Mouse (Mus musculus) cortical plate, adult 2 months (tissue): ENCODE measurements around the gene Rgs3. TPM values are rescaled to one million over a fixed set of nuclear protein-coding genes. Genes with fewer than 3 reads are reported as not detected.

Experiments
- H3K27ac ChIP-seq: fragments of 200-500 bp; 2 replicates; pipeline ENCODE4 v1.5.1; 2012; ENCODE audit warnings: low read length, control low read depth, inconsistent platforms; ENCODE audit not compliant: insufficient read depth
- H3K4me1 ChIP-seq: fragments of 200-500 bp; 2 replicates; pipeline ENCODE4 v1.6.1; 2011; ENCODE audit warnings: low read length; ENCODE audit not compliant: control insufficient read depth, insufficient read depth
- H3K4me3 ChIP-seq: fragments of 200-500 bp; 2 replicates; pipeline ENCODE4 v1.5.1; 2011; ENCODE audit warnings: mild to moderate bottlenecking, low read length, control low read depth; ENCODE audit not compliant: insufficient read depth
- CTCF ChIP-seq: fragments of 200-500 bp; IDR thresholded peaks from 2 replicates; pipeline ENCODE4 v1.5.1; 2011; ENCODE audit warnings: mild to moderate bottlenecking, control low read depth, low read length; ENCODE audit not compliant: insufficient read depth; ENCODE audit errors: extremely low read depth
- POLR2A ChIP-seq: fragments of 200-500 bp; IDR thresholded peaks from 2 replicates; pipeline ENCODE4 v1.6.1; 2011; ENCODE audit warnings: mild to moderate bottlenecking, low read length, control low read depth; ENCODE audit not compliant: insufficient read depth; ENCODE audit errors: extremely low read depth
- polyA plus RNA-seq: library from polyadenylated mRNA; depleted of rRNA; stranded (reverse); fragments of >200 nt; gene quantifications from 2 replicates; pipeline ENCODE4 v1.2.3, GENCODE M21; 2012; rRNA removed

Gene Rgs3
- 35.7 and 40.2 TPM in 2 replicates for polyA plus RNA-seq

- H3K4me1 ChIP-seq, result peaks cover 3% of the 10 kb centered on the region; the same call in 1 of the 2 replicates
- no peak within 1 kb of the TSS for H3K4me3 ChIP-seq
- H3K27ac ChIP-seq, result no peak within 1 kb of the TSS
- TF ChIP-seq CTCF (no peak), POLR2A (no peak)
These were observed at the start of gene Rgs3 for GRCm38 (mm10) chr4:62559797-62560329. Gene Rgs3 (plus strand): TSS chr4:62559847.

GRCm38 (mm10) chr4:62509946-62510345 is 49.7 kb upstream of the Rgs3 start:
- TF ChIP-seq CTCF (no peak), POLR2A (no peak)
- Histone ChIP-seq H3K27ac (no peak overlapping the region), H3K4me3 (no peak overlapping the region), H3K4me1 (no peaks in the 10 kb centered on the region)

DNA sequence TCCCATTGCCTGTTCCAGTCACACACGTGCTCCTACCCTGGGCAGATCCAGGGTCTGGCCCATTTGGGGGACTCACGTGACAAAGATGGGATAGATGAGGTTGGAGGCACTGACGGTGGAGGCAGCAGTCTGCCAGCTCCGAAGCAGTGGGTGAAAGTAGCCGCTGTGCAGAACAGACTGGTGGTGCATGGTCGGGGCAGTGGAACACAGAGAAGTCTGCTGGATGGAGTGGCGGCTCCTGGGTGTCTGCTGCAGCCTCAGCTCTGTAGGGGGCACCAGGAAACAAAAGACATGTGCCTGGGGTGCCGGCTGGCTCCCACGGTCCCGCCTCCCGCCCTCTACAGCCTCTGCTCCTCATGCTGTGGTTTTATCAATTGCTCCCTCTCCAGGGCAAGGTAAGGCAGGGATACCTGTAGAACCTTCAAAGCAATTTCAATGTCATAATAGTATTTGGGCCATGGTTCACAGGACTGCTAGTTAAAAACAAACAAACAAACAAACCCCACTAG is 45.6 kb upstream of the Rgs3 start:
- Histone ChIP-seq H3K4me1 (peaks cover 9% of the 10 kb centered on the region), H3K27ac (no peak overlapping the region), H3K4me3 (no peak overlapping the region)
- TF ChIP-seq POLR2A (no peak), CTCF (no peak)

DNA sequence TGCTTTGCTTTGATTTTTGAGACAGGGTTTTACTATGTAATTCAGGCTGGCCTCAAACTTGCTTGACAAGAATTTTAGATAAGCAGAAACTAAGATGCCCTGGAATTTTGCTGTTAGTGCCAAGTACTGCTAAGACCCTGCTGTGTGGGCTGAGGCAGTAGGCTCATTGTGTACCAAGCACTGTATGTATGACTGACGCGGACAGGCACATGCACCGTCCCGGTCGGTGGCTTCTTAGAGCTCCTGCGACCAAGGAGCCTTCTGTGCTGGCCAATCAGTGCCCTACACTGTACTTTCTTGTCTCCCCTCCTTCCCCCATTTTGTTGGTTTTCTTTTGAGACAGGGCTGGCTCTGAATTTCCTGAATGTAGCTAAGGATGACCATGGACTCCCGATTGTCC is 44.7 kb upstream of the Rgs3 start:
- no peak overlapping the region for H3K4me3 ChIP-seq
- H3K4me1 ChIP-seq, result peaks cover 9% of the 10 kb centered on the region
- no peak for TF ChIP-seq CTCF
- TF ChIP-seq POLR2A, result no peak
- H3K27ac ChIP-seq, result no peak overlapping the region

- H3K4me3 ChIP-seq, result no peak overlapping the region
- peak overlapping the region; percentile 65; the same call in 1 of the 2 replicates for H3K27ac ChIP-seq
- TF ChIP-seq POLR2A (no peak), CTCF (no peak)
- H3K4me1 ChIP-seq, result peaks cover 9% of the 10 kb centered on the region
These were observed 44.2 kb upstream of the Rgs3 start for GRCm38 (mm10) chr4:62515490-62515889.

DNA sequence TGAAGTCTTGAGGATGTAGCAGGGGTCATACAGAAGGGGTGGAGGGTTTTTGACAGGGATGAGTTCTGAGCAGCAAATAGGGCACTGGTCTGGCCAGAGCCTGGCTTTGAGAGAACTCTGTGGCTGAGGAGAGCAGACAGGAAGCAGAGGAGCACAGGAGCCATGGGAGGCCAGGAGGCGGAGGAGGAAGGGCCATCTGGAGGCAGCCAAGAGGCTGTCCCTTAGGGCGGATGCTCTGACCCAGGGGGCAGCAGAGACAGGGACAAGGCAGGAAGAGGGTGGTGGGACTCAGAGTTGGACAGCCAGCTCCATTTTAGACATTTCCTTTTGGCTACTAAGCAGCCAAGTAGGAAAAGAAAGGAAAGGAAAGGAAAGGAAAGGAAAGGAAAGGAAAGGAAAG is 43.6 kb upstream of the Rgs3 start:
- H3K4me3 ChIP-seq, result no peak overlapping the region

DNA sequence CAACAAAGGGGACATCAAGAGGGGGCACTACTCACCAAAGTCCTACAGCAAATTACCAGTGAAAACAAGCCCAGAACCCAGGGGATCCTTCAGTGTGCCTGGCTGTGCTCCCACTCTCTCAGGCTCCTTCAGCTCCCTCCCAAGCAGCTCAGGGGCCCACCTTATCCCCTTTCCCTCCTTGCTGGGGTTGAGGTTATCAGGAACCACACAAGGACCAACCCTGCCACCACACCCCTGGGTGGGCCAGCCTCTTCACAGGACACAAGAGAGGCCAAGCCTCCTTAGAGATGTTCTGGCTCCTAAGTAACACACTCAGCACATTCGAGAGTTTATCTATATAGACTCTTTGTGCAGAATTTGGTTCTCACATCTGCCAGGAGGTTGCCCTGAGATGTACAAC is 43.1 kb upstream of the Rgs3 start:
- TF ChIP-seq CTCF (no peak), POLR2A (no peak)
- peaks cover 9% of the 10 kb centered on the region for H3K4me1 ChIP-seq
- H3K27ac ChIP-seq, result no peak overlapping the region
- H3K4me3 ChIP-seq, result no peak overlapping the region

More for the DNA sequence above, 43.6 kb upstream of the Rgs3 start:
- no peak for TF ChIP-seq CTCF
- TF ChIP-seq POLR2A, result no peak
- Histone ChIP-seq H3K27ac (peak overlapping the region; percentile 65; the same call in 1 of the 2 replicates), H3K4me1 (peaks cover 9% of the 10 kb centered on the region)

- no peak overlapping the region for H3K4me3 ChIP-seq
- H3K27ac ChIP-seq, result no peak overlapping the region
- peaks cover 9% of the 10 kb centered on the region for H3K4me1 ChIP-seq
- no peak for TF ChIP-seq POLR2A
- no peak for TF ChIP-seq CTCF
These were observed 42.6 kb upstream of the Rgs3 start for GRCm38 (mm10) chr4:62517046-62517445.

GRCm38 (mm10) chr4:62517538-62518415 is 41.9 kb upstream of the Rgs3 start:
- TF ChIP-seq POLR2A, result no peak
- TF ChIP-seq CTCF, result no peak
- no peak overlapping the region for H3K4me3 ChIP-seq
- H3K27ac ChIP-seq, result no peak overlapping the region
- H3K4me1 ChIP-seq, result peaks cover 9% of the 10 kb centered on the region

DNA sequence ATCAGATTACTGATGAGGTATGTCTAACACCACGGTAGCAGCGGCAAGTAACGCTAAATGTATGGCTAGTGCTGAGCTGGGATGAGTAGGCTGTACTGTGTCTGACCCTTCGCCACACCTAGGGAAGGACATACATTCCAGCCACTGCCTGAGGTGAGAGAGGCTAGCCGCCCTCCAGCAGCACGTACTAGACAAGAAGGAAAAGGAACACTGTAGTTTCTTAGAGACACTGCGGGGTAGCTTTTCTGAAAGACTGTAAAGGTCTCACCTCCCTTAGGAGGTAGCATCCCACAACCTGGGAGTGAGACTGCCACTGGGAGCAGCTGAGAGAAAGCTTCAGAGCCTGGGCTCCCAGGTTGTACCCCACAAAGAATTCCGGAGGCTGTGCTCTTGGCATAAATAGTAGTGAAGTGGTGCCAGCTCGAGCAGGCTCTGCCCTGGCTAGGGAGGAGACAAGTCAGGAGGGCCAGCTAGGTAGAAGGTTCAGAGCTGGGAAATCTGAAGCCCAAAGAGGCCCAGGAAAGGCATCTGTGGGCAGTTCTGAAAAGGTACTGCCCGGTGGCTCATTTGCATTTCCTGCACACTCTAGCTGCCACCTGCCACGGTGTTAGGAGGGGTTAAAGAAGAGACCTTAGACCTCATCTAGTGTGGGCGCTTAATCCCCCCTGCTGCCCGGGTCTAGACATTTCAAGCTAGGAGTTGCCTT is 41.1 kb upstream of the Rgs3 start:
- Histone ChIP-seq H3K4me3 (peak overlapping the region; percentile 94; the same call in 1 of the 2 replicates), H3K27ac (no peak overlapping the region), H3K4me1 (peaks cover 9% of the 10 kb centered on the region)
- TF ChIP-seq POLR2A, result no peak
- TF ChIP-seq CTCF, result no peak
